Mouse (Mus musculus) E14TG2a.4 (cell line): ENCODE results near the gene Mpp3.

ENCODE experiments used
- CTCF ChIP-seq: conservative IDR thresholded peaks from 2 replicates; pipeline ENCODE4 v1.5.1; 2014; ENCODE audit warnings: low read length
- NANOG ChIP-seq: IDR thresholded peaks from 2 replicates; pipeline ENCODE4 v1.6.1; 2014; ENCODE audit warnings: borderline replicate concordance, low read length, mixed read lengths
- POU5F1 ChIP-seq: IDR thresholded peaks from 2 replicates; pipeline ENCODE4 v1.6.1; 2014; ENCODE audit warnings: low read length, borderline replicate concordance

GRCm38 (mm10) chr11:102072729-102073128 is 44.5 kb upstream of the Mpp3 start:
- TF ChIP-seq CTCF = no peak
- TF ChIP-seq POU5F1 = no peak
- TF ChIP-seq NANOG = no peak
